Mouse (Mus musculus): ENCODE data around the gene Otx2.

GRCm38 (mm10) chr14:48679590-48679989, 6.0 kb upstream of the Otx2 start:
- TF ChIP-seq POLR2A (IDR thresholded peaks at IDR 0.05; ENCODE audit: borderline replicate concordance, extremely low read depth, low read depth, low read length) (no peak), CTCF (IDR thresholded peaks at IDR 0.05; ENCODE audit: insufficient read depth, low read length) (no peak)
